Mouse (Mus musculus) CD8-positive naive resting alpha-beta T cell, adult 2 months (primary cell): ENCODE data around the gene Irf2bp1.
A peak's percentile ranks its signal among the peaks of the same experiment; 100 is the strongest.

ENCODE experiments used
- DNase-seq, 2 experiments: peaks; one replicate each; pipeline ENCODE4 v3.0.0; 2022; ENCODE audit warnings: low read depth in 2 of 2, low spot score in 2 of 2

Irf2bp1 gene

DNA sequence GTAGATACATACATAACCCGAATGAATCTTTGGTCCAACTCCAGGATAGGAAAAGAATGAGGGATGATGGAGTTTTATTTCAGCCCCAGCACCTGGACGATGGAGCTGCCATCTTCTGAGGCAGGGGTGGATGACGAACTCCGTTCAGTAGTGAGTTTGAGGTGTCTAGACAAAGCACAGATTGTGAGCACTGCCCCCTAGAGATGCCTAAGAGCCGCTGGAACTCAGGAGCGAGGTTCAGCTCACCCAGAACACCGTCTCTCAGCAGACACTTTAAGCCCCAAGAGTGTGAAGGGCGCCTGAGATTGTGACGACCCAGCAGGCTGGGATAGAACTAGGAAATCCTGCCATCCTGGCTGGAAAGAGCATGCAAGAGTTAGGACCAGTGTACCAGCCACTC lies 5.0 kb upstream of the Irf2bp1 start:
- DNase-seq, result no peak

DNA sequence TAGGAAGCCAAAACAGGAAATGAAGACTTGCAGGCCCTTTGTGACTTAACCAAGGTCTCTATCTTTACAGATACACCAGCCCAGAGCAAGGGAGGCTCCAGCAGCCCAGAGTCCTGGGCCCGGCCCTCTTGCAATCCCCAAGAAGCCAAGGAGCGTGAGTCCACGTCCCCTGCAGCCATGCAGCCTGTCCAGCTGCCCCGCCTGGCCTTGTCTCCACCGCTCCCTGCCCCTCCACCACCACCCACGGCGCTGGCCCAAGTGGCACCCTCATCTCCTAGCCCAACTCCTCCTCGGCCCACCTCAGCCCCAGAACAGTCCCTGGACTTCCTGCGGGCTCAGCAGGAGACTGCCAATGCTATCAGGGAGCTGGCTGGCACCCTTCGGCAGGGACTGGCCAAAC lies 3.4 kb upstream of the Irf2bp1 start:
- DNase-seq, result no peak

DNA sequence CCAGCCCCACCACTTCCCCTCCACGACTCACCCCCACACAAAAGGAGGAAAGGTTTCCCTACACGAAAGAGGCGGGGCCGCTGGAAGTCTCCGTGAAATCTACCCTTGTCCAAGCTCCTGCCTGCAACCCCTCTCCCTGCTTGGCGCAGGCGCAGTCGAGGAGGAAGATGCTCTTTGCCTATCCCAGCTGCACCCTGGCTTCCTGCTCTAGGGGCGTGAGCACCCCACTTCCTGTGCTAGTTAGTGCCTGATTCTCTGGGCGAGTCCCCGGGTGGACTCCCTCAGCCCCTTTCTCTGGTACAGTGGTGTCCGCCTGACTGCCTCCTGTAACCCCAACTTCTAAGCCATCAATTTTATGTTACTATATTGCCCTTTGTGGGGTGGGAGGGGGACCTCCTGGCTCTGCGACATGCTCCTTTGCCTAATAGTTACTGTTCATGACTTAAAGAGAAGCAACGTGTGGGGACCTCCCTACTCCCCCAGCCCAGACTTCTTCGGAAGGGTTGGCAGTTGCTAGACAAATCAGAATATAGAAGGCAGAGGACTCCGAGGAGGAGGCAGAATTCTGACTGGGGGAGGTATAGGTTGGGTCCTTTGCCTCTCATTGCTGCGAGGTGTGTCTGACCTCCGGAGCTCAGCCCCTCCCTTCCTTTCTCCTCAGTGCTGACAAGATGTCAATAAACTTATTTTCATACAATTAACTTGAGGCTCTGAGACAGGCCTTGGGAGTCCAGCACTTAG lies 2.6 kb upstream of the Irf2bp1 start:
- peak; percentile 76 to 79 for DNase-seq

GRCm38 (mm10) chr7:19001807-19002085 lies 2.1 kb upstream of the Irf2bp1 start:
- no peak for DNase-seq

DNA sequence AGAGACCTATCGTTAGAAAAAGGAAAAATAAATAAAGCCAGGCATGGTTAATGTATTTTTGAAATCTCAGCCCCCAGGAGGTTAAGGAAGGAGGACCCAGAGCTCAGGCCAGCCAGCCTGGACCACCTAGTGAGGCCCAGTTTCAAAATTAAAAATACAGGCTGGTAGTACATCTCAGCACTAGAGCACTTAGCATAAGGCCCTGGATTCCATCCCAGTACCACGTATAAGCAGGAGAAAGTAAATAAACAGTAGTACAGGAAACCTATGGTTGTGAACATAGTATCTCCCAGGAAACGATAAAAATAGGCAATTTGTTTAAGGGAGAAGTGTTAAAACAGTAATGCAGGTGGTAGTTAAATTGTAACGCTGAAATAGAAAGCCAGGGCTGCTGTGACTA lies 1.7 kb upstream of the Irf2bp1 start:
- no peak for DNase-seq

DNA sequence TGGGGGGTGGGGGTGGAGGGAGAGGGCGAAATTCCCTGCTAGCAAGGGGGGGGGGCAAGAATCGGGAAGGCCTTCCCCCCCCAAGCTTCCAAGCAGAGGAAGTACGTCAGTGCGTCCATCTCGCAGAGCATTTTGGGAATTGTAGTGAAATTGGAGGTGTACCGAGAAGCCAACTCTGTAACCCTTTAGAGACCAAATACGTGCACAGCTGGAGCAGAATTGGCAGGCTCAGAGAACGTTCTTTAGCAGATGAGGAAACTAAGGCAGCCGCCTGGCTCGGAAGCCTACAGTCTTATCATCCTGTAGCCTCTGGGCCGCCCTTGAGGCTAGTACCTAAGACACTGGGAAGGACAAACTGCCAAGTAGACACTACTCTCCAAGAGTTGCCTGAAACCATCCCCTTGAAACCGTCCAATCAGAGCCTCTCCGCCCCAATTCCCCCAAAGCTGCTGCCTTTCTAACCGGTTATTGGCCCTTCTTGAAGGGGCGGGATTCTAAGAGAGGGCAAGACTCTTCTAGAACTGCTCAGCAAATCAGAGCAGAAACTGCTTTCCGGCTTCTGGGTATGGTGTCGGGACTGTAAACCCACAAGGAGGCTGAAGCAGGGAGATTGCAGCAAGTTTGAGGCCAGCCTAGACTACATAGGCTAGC lies 871 bp upstream of the Irf2bp1 start:
- DNase-seq, result peak; percentile 35 to 48

DNA sequence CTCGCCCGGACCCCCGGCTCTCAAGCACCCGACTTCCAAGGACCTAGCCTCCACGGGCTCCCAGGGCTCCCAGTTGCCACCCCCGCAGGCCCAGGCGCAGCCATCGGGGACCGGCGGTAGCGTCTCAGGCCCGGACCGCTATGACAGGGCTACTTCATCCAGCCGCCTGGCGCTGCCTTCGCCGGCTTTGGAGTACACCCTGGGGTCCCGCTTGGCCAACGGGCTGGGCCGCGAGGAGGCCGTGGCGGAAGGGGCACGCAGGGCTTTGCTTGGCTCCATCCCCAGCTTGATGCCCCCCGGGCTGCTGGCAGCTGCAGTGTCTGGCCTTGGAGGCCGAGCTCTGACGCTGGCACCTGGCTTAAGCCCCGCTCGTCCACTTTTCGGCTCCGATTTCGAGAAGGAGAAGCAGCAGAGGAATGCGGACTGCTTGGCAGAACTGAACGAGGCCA lies 811 bp downstream of the Irf2bp1 start:
- no peak for DNase-seq

GRCm38 (mm10) chr7:19005417-19006121 lies 1.7 kb downstream of the Irf2bp1 start:
- DNase-seq, result no peak

DNA sequence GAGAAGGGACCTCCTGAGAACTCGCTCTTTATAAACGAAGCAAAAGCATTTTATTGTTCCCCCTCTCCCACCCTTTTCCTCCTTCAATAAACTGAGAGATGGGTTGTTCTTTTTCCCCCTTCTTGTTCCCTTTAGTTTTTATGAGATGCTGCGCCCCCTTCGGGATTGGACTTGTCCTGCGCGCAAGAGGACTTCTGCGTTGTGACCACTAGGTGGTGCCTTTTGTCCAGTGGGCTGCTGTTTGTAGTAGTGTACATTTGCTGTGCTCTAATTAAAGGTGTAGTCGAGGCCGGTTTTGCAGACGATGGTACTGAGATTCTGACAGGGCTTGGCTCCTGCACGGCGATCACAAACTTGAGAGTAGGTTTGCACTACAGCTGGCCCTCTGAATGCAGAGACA lies 2.6 kb downstream of the Irf2bp1 start:
- DNase-seq, result peak; percentile 73 to 82

DNA sequence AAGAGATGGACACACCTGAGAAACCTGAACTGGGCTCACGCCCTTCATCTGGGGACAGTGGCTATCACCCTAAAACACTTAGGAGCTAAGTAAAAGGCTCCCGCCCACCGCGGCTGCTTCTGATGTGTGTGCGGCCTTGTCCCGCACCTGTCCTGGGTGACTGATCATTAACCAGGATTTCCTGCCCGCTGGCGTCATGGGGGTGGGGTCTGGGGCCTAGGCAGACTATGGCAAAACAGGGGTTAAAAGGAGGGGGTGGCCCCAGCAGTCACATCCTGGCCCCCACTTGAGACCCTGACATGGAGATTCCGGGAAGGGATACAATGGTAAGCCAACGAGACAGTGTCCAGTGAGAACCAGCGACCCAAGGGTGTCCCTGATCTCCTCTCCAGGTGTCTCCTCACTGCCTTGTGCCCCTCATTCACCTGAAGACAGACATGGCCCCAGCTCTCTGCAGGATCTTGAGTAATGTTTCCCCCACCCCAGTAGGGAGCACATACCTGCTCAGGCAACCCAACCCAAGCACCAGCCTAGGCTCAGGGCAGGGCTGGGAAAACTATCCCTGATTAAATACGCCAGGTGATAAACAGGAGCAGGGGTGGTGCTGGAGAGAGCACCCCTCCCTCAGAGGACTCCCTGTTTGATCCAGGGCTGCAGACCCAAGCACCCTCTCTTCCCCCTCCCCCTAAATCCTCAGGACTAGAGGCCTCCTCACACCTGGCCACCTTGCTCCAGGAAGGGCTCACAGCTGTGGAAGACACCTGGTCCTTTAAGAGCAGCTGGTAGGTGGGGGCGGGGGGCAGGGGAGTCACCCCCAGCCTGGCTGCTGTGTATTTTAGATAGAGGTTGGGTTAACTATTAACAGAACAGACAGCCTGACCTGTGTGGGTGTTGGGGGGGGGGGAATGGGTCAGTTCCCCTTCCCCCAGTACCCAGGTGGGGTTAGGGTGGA lies 3.5 kb downstream of the Irf2bp1 start:
- no peak for DNase-seq

DNA sequence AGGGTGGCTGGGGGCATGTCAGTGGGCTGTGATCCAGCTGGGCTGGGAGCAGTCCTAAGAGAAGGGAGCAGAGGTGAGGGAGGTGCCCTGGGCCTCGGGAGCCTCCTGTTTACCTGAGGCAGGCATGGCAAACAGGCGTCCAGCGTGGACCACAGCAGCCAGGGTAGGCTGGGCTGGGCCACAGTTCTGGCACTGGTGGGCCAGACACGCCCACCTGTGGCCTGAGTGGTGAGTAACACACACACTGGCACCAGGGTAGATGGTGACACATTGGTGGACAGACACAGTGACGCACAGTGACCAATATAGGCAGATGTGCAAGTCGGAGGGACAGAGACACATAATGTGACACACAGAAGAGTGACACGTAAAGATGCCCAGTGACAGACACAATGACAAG lies 6.7 kb downstream of the Irf2bp1 start:
- no peak for DNase-seq

DNA sequence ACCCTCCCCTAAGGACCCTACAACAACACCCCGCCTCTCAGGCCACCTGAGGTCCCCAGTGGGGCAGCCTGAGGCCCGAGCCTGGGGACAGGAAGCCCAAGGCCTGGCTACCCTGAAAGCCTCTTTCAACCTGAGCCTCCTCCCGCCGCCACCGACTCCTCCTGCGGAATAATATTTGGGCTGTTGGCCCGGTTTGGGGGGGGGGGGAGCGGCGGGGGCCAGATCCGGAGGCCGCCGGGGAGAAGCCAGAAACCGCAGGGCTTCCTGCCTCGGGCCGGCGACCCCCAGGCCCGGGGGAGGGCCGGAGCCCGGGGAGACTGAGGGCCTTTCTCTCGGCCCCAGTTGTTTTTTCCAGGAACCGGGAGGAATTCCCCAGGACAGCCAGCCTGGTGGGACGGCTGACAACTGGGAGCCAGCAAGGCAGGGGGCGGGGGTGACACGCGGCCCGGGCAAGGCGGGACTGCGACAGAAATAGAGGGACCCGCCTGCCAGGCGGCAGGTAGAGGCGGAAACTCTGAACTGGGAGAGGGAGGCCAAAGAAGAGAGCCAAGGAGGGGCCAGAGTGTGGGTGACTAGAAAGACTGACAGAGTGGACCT lies 8.3 kb downstream of the Irf2bp1 start:
- DNase-seq, result no peak

DNA sequence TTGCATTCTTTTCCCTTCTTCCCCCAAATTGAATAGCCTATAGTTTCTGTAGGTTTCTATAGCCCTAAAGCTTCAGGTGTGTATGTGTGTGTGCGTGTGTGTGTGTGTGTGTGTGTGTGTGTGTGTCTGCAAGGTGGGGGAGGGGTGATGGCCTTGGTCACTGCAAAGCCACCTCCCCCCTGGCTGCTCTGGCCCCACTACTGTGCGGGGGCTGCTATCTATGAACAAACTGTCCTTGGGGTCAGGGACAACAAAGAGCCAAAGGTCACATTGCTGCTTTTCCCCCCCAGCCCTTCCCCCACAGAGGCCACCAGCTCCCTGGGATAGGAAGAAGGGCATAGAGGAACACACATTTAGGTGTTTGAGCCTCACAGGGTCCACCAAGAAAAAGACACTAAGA lies 9.0 kb downstream of the Irf2bp1 start:
- no peak for DNase-seq

GRCm38 (mm10) chr7:19014452-19014851 lies 10.6 kb downstream of the Irf2bp1 start:
- DNase-seq, result no peak

GRCm38 (mm10) chr7:19016042-19016441 lies 12.2 kb downstream of the Irf2bp1 start:
- no peak for DNase-seq

- DNase-seq, result no peak
These were observed 14.1 kb downstream of the Irf2bp1 start for GRCm38 (mm10) chr7:19017909-19018308.

DNA sequence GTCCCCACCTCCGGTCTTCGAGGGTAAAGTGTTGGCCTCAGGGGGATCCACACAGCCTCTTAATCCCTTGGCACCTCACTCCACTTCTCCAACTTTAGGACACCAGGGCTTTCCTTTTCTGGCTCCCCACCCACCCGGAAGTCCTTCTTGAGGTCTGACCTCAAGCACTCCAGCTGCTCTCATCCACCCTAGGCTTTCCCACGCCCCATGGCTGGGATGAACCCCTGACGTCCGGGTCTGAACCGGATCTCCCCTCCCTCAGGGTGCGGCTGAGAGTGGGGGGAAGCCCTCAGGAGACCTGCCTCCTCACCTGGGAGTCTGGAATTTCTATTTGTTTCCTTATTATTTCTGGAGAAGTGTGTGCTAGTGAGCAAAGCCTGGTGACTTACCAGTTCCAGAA lies 17.2 kb downstream of the Irf2bp1 start:
- no peak for DNase-seq

DNA sequence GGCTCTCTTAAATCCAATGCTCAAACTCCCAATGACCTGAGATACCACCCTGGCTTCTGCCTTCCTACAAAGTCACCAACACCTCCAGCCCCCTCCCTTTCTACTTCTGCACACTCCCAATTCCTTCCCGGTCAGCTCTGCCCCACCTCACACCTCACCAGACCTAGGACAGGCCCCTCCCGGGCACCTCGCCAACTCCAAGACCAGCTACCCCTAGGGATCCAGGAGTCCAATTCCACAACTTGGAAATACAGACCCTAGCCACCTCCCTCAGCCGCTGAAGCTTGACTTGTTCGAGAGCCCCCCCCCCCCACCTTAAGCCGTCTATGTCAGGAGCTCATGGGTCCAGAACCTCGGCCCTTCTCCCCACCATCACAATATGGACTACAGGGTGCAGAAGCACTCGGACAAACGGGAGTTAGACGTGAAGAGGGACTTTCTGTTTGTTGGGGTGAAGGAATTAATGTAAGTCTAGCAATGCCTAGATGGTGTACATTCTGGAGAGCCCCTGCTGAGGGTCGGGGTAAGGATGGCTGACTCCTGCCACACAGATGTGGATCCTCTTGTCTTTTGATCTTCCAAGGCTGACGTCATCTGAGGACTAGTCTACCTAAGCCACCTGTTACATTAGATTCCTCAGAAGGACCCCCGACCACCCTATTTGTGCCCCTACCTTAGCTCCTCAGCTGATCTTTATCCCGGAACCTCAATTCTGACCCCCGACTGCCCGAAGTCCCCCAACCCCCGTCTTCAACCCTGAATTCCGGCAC lies 18.5 kb downstream of the Irf2bp1 start:
- DNase-seq, result no peak

- DNase-seq, result peak in 1 of 2 experiments; percentile 29
These were observed 19.5 kb downstream of the Irf2bp1 start, which contains the start of gene Foxa3 for GRCm38 (mm10) chr7:19023357-19023814. Gene Foxa3, minus strand, starts transcription at chr7:19023538.

GRCm38 (mm10) chr7:19024096-19024506 lies 20.3 kb downstream of the Irf2bp1 start, which contains the start of gene Sympk:
Gene Sympk, plus strand, starts transcription at chr7:19024377.
- peak; percentile 93 for DNase-seq
